Mouse (Mus musculus) urinary bladder, postnatal 10 days (tissue): ENCODE data around the gene Hist1h2bg.
A peak's percentile ranks its signal among the peaks of the same experiment; 100 is the strongest.
"Not testable (repeated sequence)": the region's sequence is repeated elsewhere in the genome, so short reads cannot be mapped to it uniquely, and the experiment has no call there.

Source experiments
- DNase-seq: peaks from one replicate; pipeline ENCODE4 v3.0.0; 2022; ENCODE audit warnings: low spot score

Gene Hist1h2bg

DNA sequence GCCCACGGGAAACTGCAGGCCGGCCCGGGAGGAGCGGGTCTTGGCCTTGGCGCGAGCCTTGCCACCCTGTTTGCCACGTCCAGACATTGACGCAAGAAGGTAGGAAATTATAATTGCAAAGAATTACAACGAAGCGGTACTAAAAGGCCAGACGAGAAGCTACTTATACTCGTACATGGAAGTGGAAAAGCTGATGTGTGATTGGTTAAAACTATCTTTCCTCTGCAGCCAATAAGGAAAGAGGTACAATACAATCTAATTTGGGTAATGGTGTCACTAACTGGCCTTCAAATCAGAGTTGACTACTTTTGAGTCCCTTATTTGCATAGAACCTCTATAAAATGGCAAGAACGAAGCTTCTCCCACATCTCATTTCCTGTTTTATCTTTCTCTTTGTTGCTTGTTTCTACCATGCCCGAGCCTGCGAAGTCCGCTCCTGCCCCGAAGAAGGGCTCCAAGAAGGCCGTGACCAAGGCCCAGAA is at the start of gene Hist1h2bg, which contains the start of gene Hist1h2ae:
Gene Hist1h2bg, plus strand, starts transcription at position 375 of the 482 bp plus-strand sequence.
Gene Hist1h2ae, minus strand, starts transcription at position 199 of the 482 bp plus-strand sequence.
- DNase-seq = no peak

DNA sequence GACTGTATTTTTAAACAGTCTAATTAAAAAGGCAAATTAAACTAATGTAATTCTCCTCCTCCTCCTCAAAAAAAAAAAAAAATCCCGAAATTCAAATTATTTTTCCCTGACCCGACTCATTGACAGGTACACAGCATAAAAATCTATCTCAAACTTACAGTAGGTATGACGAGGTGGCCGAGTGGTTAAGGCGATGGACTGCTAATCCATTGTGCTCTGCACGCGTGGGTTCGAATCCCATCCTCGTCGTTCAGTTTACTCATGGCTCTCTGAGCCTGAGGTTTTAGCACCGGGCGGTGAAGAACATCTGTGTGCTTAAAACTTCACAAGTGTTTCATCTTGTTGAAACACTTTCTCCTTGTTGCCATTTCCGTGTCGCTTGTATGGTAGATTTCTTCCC is 49.5 kb upstream of the Hist1h2bg start:
- DNase-seq = no peak

DNA sequence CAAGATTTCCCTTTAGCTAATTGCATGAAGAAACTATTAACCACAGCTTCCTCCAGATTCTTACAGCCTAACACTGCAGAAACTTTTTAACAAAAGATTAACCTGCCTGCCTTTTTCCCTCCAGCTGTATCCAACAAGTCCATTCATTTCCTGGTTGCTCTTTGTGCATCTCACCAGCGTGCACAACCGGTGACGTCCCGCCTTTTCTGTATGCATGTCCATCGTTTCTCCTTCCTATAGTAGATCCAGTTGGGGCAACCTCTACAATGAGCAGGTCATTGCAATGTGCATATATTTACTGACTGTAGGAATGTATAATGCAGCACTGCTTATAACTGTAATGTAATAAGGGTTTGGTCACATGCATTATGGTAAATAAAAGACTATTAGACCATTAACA is 47.2 kb upstream of the Hist1h2bg start:
- no peak for DNase-seq

DNA sequence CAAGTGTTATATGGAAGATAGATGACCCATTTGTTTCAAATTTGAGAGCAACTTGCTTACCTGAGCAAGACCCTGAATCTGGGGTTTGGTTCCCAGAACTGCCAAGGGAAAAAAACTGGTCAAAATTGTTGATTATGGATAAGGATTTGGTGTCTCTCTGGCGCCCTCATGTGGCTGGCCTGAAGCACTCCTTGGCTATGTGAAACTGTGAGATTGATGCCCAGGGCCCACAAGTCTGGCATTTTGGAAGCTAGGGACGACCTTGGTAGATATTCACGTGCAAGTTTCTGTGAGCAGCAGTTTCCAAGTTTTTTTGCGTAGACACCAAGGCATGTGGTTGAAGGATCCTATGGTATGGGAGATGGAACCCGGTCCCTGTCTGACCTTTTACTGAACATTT is 46.5 kb upstream of the Hist1h2bg start:
- DNase-seq = no peak

DNA sequence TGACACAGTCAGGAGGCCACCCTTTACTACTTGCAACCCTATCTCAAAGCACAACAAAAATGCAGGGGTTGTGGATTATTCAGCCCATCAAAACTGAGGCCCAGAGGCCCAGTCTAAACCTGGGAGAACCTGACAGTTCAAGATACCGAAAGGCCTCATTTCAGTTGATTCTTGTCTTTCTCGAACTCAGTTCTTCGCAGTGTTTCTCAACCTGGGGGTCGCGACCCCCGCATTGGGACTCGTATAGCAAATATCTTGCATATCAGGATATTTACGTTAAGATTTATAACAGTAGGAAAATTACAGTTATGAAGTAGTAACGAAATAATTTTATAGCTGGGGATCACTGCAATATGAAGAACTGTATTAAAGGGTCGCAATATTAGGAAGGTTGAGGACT is 45.3 kb upstream of the Hist1h2bg start:
- no peak for DNase-seq

DNA sequence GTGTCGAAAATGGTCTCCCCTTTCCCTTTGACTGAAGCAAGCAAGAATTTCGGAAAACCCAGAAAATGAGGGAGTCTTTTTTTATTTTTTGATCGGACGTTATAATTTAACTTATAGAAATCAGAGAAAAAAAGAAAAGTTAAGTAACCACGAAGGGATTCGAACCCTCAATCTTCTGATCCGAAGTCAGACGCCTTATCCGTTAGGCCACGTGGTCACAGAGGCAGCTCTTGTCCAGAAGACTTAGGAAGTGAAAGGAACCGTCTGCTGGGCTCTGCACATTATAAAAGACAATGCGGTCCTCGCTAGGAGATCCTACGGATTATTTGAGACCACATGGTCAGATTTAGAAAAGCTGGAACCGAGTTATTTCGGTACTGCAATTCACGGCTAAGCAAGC is 44.9 kb upstream of the Hist1h2bg start:
- DNase-seq = peak; percentile 70

DNA sequence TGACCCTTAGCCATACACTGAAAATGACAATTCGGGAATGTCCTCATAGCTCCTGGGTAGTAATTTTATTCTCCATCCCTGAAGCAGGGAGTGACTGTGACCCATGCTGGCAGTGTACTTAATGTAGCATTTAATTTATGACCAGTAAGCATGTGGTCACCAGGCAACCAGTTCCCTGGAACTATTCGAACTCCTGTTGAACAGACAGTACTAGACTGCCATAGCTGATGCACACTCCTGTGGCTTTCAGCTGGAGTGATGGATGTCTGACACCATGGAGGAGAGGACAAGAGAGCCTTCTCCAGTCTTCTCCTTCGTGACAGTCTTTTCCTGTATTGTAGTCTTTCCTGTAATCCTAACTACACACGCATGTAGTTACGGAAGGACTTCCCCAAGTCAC is 42.2 kb upstream of the Hist1h2bg start:
- DNase-seq = no peak

DNA sequence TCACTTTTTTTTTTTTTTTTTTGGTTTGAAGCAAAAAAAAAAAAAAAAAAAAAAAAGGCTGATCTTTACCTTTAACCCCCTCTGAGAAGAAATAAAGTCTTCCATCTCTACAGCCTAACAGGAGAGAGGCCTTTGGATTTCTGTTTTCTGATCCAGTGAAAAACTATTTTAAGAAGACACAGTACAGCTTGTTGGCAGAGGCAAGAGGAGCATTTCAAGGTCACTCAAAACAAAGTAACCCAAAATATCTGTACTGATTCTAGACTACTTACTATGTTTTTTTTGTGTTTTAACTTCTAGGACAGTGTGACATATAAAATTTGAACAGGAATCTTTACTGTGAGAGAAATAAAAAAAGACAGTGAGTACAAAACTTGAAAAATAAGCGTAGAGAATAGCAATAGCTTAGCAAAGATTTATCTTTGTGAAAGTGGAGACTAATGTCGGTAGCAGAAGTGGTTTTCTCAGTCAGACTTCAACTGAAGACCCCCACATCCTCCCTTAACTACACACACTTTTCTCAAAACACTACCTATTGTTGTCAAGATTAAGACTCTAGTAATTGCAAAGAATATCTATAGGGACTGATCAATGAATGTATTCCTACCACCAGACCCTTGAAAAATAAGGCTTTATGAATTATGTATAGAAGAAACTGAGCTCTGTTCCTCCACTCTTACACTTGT is 41.6 kb upstream of the Hist1h2bg start:
- no peak for DNase-seq

DNA sequence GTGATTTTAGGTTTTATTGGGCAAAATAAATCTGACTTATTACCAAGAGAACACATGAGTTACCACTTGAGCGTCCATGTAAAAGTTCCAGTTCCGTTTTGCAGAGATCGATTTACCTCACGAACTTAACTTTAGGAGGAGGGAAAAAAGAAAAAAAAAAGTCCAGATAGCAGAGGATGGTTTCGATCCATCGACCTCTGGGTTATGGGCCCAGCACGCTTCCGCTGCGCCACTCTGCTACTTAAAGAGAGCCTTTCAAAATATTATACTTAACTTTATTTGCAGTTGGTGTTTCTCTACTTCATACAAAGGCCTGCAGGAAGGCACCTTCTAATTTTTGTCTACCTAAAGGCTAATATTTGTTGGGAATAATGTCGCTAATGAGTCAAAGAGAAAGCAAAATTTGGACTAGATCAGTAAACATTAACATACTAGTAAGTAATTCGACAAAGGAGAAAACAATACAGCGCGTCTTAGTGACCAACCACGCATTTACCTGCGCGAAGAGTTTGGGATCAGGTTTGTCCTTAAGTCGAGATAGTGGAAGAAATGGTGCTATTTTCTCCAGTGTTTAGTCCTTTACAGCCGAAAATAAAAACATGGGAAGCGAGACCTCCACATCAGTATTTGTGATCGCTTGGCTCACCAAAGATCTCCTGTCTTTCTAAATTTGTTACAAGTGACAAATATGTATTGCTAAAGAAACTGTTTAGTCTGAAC is 40.9 kb upstream of the Hist1h2bg start:
- DNase-seq = no peak

DNA sequence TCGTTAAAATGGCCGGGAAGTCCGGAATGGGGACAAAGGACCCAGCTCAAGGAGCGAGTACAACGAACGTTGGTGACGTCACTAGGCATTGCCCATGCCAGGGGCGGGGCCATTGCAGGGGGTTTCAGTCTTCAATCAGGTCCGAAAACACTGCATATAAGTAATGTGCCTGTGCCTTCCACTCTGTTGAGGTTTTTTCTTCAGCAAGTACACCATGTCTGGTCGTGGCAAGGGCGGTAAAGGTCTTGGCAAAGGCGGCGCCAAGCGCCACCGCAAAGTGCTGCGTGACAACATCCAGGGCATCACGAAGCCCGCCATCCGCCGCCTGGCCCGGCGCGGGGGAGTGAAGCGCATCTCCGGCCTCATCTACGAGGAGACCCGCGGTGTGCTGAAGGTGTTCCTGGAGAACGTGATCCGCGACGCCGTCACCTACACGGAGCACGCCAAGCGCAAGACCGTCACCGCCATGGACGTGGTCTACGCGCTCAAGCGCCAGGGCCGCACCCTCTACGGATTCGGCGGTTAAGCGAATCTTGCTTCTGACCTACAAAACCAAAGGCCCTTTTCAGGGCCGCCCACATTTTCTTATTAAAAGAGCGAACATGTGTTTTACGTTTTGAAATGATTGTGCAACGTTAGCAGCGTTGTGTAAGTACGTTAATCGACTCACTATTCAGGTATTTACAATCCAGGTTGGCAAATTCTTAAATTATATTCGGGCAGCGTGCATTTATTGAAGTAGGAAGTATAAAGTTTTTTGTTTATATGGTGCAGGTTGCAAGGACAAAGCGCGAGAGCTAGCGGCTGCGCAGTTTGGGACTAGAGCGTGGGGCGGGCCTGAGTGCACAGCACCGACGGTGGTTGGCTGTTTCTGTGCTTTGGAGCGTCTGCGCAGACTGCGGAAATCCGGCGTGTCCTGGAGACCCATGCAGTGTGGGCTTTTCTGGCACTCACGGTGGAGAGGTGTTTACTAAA is 40.0 kb upstream of the Hist1h2bg start, which contains the start of gene Hist1h4h:
Gene Hist1h4h, plus strand, starts transcription at position 150 of the 975 bp plus-strand sequence.
- DNase-seq = peak; percentile 77

DNA sequence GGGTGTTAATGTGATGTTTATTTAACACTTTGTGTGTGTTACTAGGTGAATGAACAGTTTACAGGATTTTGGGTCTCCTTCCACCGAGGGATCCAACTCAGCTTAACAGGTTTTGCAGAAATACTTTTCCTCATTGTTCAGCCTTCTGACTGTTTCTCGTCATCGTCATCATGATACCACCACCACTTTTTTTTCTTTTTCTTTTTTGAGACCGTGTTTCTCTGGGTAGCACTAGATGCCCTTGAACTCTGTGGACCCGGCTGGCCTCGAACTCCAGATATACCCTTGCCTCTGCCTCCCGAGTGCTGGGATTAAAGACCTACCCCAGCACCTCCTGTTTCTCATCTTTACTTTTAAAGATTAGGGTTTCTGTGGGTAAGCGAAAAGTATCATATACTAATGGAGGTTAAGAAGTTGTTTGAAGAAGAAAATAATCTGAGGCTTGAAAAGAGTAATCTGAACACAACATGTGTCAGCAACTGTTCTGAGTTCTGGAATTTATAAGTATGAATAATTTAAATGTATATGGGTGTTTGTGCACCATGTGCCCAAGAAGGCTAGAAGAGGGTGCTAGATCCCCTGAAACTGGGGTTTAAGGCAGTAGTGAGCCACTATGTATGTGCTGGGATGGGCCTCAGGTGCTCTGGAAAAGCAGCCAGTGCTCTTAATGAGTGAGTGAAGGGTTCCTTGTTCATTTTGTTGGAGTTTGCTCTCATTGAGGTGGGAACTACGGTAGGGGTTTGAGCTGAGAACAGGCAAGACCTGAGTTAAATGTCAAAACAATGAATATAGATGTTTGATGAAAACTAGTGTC is 38.7 kb upstream of the Hist1h2bg start:
- no peak for DNase-seq

DNA sequence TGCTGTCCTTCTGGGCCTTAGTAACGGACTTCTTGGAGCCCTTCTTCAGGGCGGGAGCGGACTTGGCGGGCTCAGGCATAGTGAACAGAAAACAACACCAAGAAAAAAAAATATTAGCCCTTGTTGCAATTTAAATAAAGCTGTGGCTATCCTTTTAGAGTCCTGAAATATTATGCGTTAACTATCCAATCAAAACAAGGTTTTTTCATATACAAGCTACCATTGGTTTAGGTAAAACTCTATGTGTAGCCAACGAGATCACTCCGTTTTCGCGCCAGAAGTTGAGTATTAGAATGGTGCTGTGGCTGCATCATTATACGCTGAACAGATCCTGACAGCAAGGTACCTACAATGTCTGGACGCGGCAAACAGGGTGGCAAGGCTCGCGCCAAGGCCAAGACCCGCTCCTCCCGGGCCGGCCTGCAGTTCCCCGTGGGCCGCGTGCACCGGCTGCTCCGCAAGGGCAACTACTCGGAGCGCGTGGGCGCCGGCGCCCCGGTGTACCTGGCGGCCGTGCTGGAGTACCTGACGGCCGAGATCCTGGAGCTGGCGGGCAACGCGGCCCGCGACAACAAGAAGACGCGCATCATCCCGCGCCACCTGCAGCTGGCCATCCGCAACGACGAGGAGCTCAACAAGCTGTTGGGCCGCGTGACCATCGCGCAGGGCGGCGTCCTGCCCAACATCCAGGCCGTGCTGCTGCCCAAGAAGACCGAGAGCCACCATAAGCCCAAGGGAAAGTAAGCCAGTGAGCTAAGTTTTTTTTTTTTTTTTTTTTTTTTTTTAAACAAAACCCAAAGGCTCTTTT is 37.4 kb upstream of the Hist1h2bg start, which contains the start of gene Hist1h2af:
Gene Hist1h2af, plus strand, starts transcription at position 347 of the 808 bp plus-strand sequence.
- not testable (repeated sequence) for DNase-seq

DNA sequence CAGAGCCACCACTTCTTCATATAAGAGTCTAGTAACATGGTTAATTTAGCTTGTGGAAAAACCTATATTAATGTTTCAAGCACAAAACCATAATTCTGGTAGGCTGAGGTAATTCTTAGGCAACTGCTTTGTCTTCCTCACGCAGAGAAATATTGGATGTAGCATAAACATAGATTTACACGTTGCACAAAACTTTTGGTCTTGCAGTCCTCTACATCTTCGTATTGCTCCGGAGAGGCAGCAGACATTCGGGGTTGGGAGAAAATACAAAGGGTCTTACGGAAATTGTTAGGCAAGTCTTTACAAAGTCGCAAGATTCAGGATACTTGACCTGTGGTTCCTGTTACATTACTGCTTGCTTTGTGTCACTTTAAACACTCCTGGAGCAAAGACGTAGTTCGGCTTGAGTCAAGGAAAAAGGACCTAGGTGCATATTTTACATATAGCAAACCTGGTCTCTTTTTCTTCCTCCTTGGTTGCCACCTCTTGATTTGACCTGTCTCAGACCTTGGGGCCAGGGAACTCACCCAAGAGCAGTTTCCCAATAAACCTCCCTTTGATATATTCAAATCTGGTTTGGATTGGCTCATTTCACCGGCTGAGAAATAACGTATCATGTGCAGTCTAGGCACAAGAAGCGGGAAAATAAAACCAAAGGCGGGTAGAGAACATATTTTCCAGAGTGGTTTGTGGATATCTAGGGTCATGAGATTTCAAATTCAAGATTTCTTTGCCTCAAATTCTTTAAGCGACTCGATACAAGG is 36.6 kb upstream of the Hist1h2bg start:
- no peak for DNase-seq

DNA sequence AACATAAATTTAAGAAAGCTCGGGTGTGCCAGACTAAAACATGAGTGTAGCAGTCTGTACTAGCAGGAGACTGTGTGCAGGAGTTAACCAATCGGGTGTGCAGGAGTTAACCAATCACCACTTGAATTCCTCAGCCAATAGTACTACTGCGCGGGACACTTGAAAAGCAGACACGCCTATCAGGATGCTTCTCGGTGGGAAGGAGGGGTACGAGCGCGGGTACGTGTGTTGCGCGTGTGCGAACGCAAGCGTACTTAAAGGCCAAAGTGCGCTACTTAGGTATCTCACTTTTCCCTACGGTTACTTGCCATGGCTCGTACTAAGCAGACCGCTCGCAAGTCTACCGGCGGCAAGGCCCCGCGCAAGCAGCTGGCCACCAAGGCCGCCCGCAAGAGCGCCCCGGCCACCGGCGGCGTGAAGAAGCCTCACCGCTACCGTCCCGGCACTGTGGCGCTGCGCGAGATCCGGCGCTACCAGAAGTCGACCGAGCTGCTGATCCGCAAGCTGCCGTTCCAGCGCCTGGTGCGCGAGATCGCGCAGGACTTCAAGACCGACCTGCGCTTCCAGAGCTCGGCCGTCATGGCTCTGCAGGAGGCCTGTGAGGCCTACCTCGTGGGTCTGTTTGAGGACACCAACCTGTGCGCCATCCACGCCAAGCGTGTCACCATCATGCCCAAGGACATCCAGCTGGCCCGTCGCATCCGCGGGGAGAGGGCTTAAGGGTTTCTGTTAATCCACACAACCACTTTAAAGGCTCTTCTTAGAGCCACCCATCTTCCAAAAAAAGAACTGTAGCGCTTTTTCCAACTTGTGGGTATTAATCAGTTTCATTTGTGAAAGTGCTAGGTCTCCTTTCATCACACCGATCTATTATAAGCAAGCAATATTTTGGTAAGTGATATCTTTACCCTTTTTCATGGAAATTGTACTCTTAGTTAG is 35.8 kb upstream of the Hist1h2bg start, which contains the start of gene Hist1h3g:
Gene Hist1h3g, plus strand, starts transcription at position 286 of the 939 bp plus-strand sequence.
- DNase-seq = not testable (repeated sequence)

DNA sequence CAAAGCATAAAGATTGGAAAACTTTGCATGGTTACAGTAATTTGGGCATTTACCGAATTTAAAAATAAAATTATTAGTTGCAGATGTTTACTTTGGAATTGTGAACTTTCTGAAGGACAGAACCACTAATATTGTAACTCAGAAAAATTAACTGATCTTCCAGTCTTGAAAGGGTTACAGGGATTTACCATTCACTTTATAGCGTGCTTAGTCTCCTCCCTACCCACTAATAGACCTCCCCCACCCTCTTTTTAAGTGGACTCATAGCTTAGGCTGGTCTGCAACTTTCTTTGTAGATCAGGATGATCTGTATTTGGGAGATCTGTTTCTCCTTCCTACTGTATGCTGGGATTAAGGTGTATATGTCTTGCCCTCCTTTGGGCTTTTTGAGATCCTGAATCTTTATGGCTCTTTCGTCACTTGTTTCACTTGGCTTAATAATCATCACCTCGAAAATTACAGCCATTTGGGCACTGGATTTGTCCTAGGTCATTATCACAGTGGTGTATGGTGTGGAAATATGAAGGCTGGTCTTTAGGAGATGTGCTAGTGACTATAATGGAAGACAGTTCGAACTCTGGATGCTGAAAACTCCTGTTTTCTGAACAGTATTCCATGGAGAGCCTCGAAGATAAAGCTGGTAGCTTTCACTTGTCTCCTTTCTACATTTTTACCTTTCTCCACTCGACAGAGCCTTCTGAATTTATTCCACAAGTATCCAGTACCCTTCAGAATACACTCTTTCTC is 34.9 kb upstream of the Hist1h2bg start:
- DNase-seq = no peak

DNA sequence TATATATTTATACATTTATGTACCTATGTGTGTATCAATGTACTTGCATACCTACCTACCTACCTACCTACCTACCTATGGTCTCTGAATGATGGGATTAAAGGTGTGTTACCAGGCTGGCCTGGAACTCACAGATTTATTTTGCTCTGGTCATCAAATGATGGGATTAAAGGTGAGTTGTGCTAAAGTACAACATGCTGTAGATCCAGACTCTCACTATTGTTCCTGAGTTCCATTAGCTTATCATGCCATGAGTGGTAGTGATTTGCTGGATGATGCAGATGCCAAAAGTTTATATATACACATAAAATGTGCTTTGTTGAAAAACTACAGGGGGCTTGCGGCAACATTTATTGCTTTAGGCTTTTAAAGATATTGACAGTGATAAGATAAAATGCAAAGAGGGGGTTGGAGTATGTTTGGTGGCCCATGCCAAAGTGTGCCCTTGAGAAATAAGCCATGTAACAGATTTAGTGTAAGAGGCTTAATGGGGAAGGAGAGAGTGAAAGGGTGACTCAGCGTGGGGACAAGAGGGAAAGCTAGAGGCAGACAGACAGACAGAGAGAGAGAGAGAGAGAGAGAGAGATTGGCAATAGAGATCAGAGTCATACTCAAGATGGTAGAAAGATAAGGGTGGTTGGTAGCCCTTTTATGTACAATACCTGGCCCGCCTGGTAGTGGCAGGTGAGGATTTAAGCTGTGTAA is 34.0 kb upstream of the Hist1h2bg start:
- DNase-seq = no peak

DNA sequence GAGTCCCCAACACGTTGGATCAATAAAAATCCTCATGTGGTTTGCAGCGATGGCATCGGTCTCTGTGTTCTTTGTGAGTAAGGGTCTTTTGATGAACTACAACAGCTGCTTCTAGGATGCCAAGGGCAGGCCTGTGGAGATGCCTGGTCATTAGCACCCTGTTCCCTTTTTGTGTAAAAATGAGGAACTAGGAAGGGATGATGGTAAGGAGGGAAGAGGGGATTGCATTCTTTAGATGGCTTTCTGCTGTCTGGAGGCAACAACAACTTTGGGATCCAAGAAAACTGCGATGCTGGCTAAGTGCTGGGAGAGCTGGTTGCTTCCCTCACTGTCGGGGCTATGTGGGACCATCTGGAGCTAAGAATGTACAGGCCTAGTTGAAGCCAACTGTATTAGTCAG is 32.9 kb upstream of the Hist1h2bg start:
- DNase-seq = no peak
